Mouse (Mus musculus) colon, adult 2 months (tissue): ENCODE data around the gene Olfr994. TPM values are rescaled to one million over a fixed set of nuclear protein-coding genes. Genes with fewer than 3 reads are reported as not detected.

Experiments used
- polyA plus RNA-seq: library from polyadenylated mRNA; depleted of rRNA; stranded (reverse); fragments of >200 nt; gene quantifications from 2 replicates; pipeline ENCODE4 v1.2.3, GENCODE M21; 2012; rRNA removed

Olfr994 gene
- not detected in 2 replicates for polyA plus RNA-seq

DNA sequence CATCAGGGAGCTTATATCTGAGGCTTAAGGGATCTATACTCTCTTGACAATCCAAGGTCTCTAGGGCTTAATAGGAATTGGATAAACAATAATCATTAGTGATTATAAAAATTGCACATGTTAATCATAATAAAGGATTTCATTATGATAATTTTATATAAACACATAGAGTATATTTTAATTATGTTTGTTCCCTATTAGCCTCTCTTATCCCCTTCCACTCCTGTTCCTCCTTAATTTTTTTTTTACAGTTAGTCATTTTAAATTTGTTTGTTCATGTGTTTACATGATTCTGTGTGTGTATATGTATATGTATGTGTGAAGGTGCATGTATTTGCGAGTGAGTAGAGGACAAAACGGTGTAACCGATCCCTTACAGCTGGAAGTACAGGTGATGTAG lies at the start of gene Olfr994:
Gene Olfr994 (minus strand): TSS at position 101 of the 400 bp plus-strand sequence.

DNA sequence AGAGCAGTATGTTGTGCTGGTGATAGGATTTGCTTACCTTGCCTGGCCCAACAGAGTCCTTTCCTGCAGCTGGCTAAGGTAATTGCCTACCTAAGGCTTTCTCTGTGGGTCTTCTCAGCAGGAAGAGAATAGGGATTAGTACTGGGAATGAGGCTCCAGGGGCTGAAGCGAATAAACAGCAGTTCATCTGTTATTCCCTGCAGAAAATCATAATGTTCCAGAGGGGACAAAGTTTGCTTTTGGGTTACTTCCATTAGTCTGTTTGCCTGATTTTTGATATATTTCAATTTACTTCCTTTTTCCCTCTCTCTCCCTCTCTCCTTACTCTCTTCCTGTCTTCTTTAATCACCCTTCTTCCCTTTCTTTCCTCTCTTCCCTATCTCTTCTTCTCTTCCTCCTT lies 7.3 kb upstream of the Olfr994 start, which contains the start of gene Olfr995:
Gene Olfr995 (minus strand): TSS at position 101 of the 400 bp plus-strand sequence.

DNA sequence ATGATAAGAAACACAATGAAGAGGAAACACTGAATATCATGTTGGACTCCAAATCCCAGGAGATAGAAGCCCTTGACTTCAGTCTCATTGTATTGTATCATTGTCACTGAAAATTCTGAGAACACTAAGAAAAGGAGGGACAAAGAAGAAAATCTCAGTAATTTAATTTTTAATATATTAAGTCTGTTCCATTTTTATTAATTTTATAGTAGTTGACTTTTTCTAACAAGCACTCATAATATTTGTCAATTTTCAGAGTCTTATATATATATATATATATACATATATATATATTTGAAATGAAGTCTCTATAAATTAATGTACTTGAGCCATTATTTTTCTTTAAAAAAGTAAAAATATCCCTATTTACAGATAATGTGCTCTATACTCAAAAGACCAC lies 21.5 kb downstream of the Olfr994 start, which contains the start of gene Olfr993:
Gene Olfr993 (minus strand): TSS at position 101 of the 400 bp plus-strand sequence.

DNA sequence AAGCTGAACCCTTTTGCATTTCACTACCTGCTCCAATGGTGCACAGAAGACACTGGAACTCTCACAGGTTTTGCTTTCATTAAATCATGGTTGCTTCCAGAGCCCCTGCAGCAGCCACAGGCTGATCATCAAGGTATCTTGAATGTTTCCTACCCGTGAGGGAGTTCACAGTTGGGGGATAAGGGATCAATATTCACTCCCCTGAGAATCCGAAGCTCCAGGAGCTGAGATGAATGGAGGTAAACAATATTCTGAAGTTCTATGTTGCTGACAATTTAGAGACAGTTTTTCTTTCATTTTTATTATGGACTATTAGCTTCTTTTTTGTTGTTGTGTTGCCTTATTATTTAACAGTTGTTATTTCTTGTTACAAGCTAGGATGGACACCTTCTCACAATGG lies 26.9 kb downstream of the Olfr994 start, which contains the start of gene Olfr992:
Gene Olfr992 (minus strand): TSS at position 101 of the 400 bp plus-strand sequence.

Other genes starting within 250 kb of the Olfr994 start
- 1.1 and 1.2 TPM in 2 replicates for gene Lrrc55, start 239.3 kb downstream of the Olfr994 start, polyA plus RNA-seq
- not detected in 2 replicates for gene Olfr987, start 97.1 kb downstream of the Olfr994 start, polyA plus RNA-seq
- gene Olfr988, start 73.2 kb downstream of the Olfr994 start, polyA plus RNA-seq = not detected in 2 replicates
- gene Olfr992, start 27.0 kb downstream of the Olfr994 start, polyA plus RNA-seq = not detected in 2 replicates
- not detected in 2 replicates for gene Olfr993, start 21.6 kb downstream of the Olfr994 start, polyA plus RNA-seq
- not detected in 2 replicates for gene Olfr995, start 7.2 kb upstream of the Olfr994 start, polyA plus RNA-seq
- not detected in 2 replicates for gene 4833423E24Rik, start 82.6 kb upstream of the Olfr994 start, polyA plus RNA-seq
- gene Olfr996, start 142.8 kb upstream of the Olfr994 start, polyA plus RNA-seq = not detected in 2 replicates
- gene Olfr998, start 152.5 kb upstream of the Olfr994 start, polyA plus RNA-seq = not detected in 2 replicates
- gene Olfr1000, start 175.5 kb upstream of the Olfr994 start, polyA plus RNA-seq = not detected in 2 replicates
- gene Olfr1002, start 214.3 kb upstream of the Olfr994 start, polyA plus RNA-seq = not detected in 2 replicates
- gene Olfr154, start 228.0 kb upstream of the Olfr994 start, polyA plus RNA-seq = not detected in 2 replicates
- not detected in 2 replicates for gene Olfr1006, start 242.3 kb upstream of the Olfr994 start, polyA plus RNA-seq